ENCODE assay signal across 8 mouse cellular contexts in the genomic region with DNA sequence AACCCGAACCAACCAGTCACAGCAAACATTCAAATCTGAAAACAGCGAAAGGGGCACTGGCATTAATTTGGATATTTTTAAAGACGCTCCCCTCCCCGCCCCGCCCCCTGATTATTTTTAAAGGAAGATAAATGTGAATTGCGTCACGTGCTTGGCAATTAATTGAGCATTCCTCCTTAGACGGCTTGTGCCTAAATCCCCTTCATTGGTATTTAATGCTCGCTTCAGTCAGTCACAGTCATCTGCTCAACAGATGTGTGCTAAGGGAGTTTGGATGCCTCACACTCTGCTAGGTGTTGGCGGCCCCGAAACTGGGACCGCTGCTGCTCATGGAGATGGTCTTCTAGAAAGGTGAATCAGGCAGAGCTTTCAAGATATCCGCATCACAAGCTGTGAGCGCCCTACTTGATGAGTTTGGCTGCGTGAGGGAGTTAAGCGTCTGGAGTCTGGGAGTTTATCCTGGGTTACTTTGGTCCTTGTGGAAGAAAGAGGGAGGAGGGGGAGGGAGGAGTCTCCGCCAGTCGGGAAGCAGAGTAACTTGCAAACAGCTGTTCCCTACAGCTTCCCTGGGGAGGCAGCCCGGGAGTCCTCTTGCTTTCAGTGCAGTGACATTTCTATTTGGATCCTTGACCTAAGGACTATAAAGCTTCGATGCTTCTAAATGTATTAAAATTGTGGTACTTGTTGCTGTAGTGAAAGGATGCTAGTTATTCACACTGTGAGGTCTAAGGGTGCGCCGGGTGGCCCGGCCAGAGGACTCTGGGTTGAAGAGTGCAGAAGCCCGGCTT. TPM values are rescaled to one million over a fixed set of nuclear protein-coding genes. Genes with fewer than 3 reads are reported as not detected.
A peak's percentile ranks its signal among the peaks of the same experiment; 100 is the strongest.
DNase-seq lines count a peak whose midpoint lies in the region; ATAC-seq and TF ChIP-seq lines count a peak whose summit lies in the region.

No protein-coding gene starts in this region.

- H3K27me3 ChIP-seq in midbrain, embryonic 11.5 days (ENCODE audit: control insufficient read depth, insufficient read depth, low read length), result peaks cover 4% of the 10 kb centered on the region
- 0 out of 2 replicates have a peak, but pooled peaks cover 3% of the 10 kb centered on the region for H3K27me3 ChIP-seq in midbrain, postnatal 0 days (ENCODE audit: insufficient read depth, low read length)
- H3K27me3 ChIP-seq in forebrain, embryonic 16.5 days (replicated peaks; ENCODE audit: control insufficient read depth, insufficient read depth, low read length), result 0 out of 2 replicates have a peak, but pooled peaks cover 4% of the 10 kb centered on the region
- H3K27me3 ChIP-seq in intestine, embryonic 15.5 days (replicated peaks), result no peaks in the 10 kb centered on the region
- peaks cover 26% of the 10 kb centered on the region for H3K27me3 ChIP-seq in midbrain, embryonic 13.5 days

- intact Hi-C loops in left cerebral cortex, postnatal 4 days (cut with DNase I), result loop anchor here (5.0 kb wide), 1 partner anchor 50 kb away; no protein-coding TSS in a partner anchor

- no peaks in the 10 kb centered on the region for H3K36me3 ChIP-seq in midbrain, embryonic 11.5 days (ENCODE audit: control insufficient read depth, insufficient read depth, low read length)
- no peaks in the 10 kb centered on the region for H3K36me3 ChIP-seq in midbrain, postnatal 0 days (ENCODE audit: insufficient read depth, low read length)
- no peaks in the 10 kb centered on the region for H3K36me3 ChIP-seq in forebrain, embryonic 16.5 days (ENCODE audit: control insufficient read depth, insufficient read depth)
- no peaks in the 10 kb centered on the region for H3K36me3 ChIP-seq in intestine, embryonic 15.5 days
- H3K36me3 ChIP-seq in midbrain, embryonic 13.5 days, result no peaks in the 10 kb centered on the region

- 7% methylated on average over 24 of the region's 24 CpGs for WGBS in midbrain, embryonic 11.5 days
- WGBS in midbrain, postnatal 0 days, result 13% methylated on average over 24 of the region's 24 CpGs
- 9% methylated on average over 24 of the region's 24 CpGs for WGBS in forebrain, embryonic 16.5 days
- WGBS in intestine, embryonic 15.5 days, result 9% methylated on average over 24 of the region's 24 CpGs
- 6% methylated on average over 24 of the region's 24 CpGs for WGBS in midbrain, embryonic 13.5 days

- H3K9ac ChIP-seq in midbrain, embryonic 11.5 days (ENCODE audit: low read length), result no peak overlapping the region
- H3K9ac ChIP-seq in midbrain, postnatal 0 days (replicated peaks; ENCODE audit: low read length, poor library complexity, severe bottlenecking), result no peak overlapping the region
- no peak overlapping the region for H3K9ac ChIP-seq in forebrain, embryonic 16.5 days (replicated peaks; ENCODE audit: low read depth, low read length)
- no peak overlapping the region for H3K9ac ChIP-seq in intestine, embryonic 15.5 days
- H3K9ac ChIP-seq in midbrain, embryonic 13.5 days (replicated peaks), result no peak overlapping the region

- peak overlapping the region; percentile 27; the same call in 1 of the 2 replicates for H3K4me2 ChIP-seq in midbrain, embryonic 11.5 days
- no peak overlapping the region for H3K4me2 ChIP-seq in midbrain, postnatal 0 days (ENCODE audit: low read depth, low read length, poor library complexity, severe bottlenecking)
- H3K4me2 ChIP-seq in forebrain, embryonic 16.5 days (ENCODE audit: low read length), result peak overlapping the region; percentile 20; the same call in 1 of the 2 replicates
- H3K4me2 ChIP-seq in intestine, embryonic 15.5 days (replicated peaks), result peak overlapping the region; percentile 52
- peak overlapping the region; percentile 17 for H3K4me2 ChIP-seq in midbrain, embryonic 13.5 days (replicated peaks)

- TF ChIP-seq CTCF in midbrain, postnatal 0 days (IDR thresholded peaks at IDR 0.05), result no peak

- peaks cover 7% of the 10 kb centered on the region for H3K4me1 ChIP-seq in midbrain, embryonic 11.5 days (ENCODE audit: control insufficient read depth, insufficient read depth, low read length)
- peaks cover 8% of the 10 kb centered on the region; the same call in 1 of the 2 replicates for H3K4me1 ChIP-seq in midbrain, postnatal 0 days (ENCODE audit: insufficient read depth, low read length)
- H3K4me1 ChIP-seq in forebrain, embryonic 16.5 days (replicated peaks; ENCODE audit: control insufficient read depth, insufficient read depth, low read length), result peaks cover 23% of the 10 kb centered on the region
- H3K4me1 ChIP-seq in intestine, embryonic 15.5 days (replicated peaks), result peaks cover 19% of the 10 kb centered on the region
- H3K4me1 ChIP-seq in midbrain, embryonic 13.5 days (replicated peaks), result peaks cover 15% of the 10 kb centered on the region

- no peak for ATAC-seq in midbrain, embryonic 11.5 days (ENCODE audit: low FRiP score)
- no peak for ATAC-seq in midbrain, postnatal 0 days (ENCODE audit: low FRiP score)
- no peak for ATAC-seq in forebrain, embryonic 16.5 days
- ATAC-seq in intestine, embryonic 15.5 days, result peak; percentile 23; the same call in 1 of the 2 replicates
- no peak for ATAC-seq in midbrain, embryonic 13.5 days

- H3K4me3 ChIP-seq in midbrain, embryonic 11.5 days (ENCODE audit: low read depth, low read length), result no peak overlapping the region
- no peak overlapping the region for H3K4me3 ChIP-seq in midbrain, postnatal 0 days (ENCODE audit: low read depth, low read length)
- H3K4me3 ChIP-seq in forebrain, embryonic 16.5 days (replicated peaks; ENCODE audit: low read length), result no peak overlapping the region
- peak overlapping the region; percentile 19; the same call in 1 of the 2 replicates for H3K4me3 ChIP-seq in intestine, embryonic 15.5 days (replicated peaks)
- H3K4me3 ChIP-seq in midbrain, embryonic 13.5 days (replicated peaks), result no peak overlapping the region

- no peak overlapping the region for H3K27ac ChIP-seq in midbrain, embryonic 11.5 days (ENCODE audit: low read depth, low read length)
- no peak overlapping the region for H3K27ac ChIP-seq in midbrain, postnatal 0 days (ENCODE audit: low read depth, low read length)
- H3K27ac ChIP-seq in forebrain, embryonic 16.5 days (ENCODE audit: low read length), result no peak overlapping the region
- peak overlapping the region; percentile 57; the same call in 1 of the 2 replicates for H3K27ac ChIP-seq in intestine, embryonic 15.5 days
- H3K27ac ChIP-seq in midbrain, embryonic 13.5 days, result no peak overlapping the region

- H3K9me3 ChIP-seq in midbrain, embryonic 11.5 days (ENCODE audit: control insufficient read depth, low read length), result no peaks in the 10 kb centered on the region
- no peaks in the 10 kb centered on the region for H3K9me3 ChIP-seq in midbrain, postnatal 0 days (ENCODE audit: low read length)
- no peaks in the 10 kb centered on the region for H3K9me3 ChIP-seq in forebrain, embryonic 16.5 days (ENCODE audit: control insufficient read depth, low read length)
- H3K9me3 ChIP-seq in intestine, embryonic 15.5 days, result no peaks in the 10 kb centered on the region
- H3K9me3 ChIP-seq in midbrain, embryonic 13.5 days, result no peaks in the 10 kb centered on the region

- DNase-seq in midbrain, embryonic 11.5 days (ENCODE audit: low spot score, missing footprints), result peak; percentile 94
- no peak for DNase-seq in midbrain, postnatal 0 days (ENCODE audit: low spot score)
- DNase-seq in left cerebral cortex, postnatal 4 days, result no peak
- no peak for DNase-seq in yolk sac, embryonic 10.5 days (ENCODE audit: low spot score)
- no peak for DNase-seq in testis, postnatal 10 days (ENCODE audit: low spot score)

RNA-seq across cellular contexts. Expression of gene Slc48a1, which starts 3.8 kb away (rescaled TPM):
- polyA plus RNA-seq in midbrain, embryonic 11.5 days (2014; fragmentation: Nextera tagmentation; extraction: Ambion mirVana), result 32.6 and 33.6 TPM in 2 replicates
- total RNA-seq in midbrain, postnatal 0 days (2014; rRNA removed), result 61.5 and 78.8 TPM in 2 replicates
- polyA plus RNA-seq in midbrain, postnatal 0 days (2015; fragmentation: Nextera tagmentation; extraction: Ambion mirVana), result 152 and 173 TPM in 2 replicates
- polyA plus RNA-seq in forebrain, embryonic 16.5 days (2015; fragmentation: Nextera tagmentation; extraction: Ambion mirVana), result 72.9 and 78.2 TPM in 2 replicates
- 23.9 and 25.1 TPM in 2 replicates for polyA plus RNA-seq in intestine, embryonic 15.5 days (2015; fragmentation: Nextera tagmentation; extraction: Ambion mirVana)
- polyA plus RNA-seq in midbrain, embryonic 13.5 days (2015; fragmentation: Nextera tagmentation; extraction: Ambion mirVana), result 48.0 and 59.8 TPM in 2 replicates
- total RNA-seq in left cerebral cortex, postnatal 4 days (2021), result 10 to 100 TPM; 81.8 to 84.6 TPM

RNA-seq across cellular contexts. Expression of gene Rapgef3, which starts 14.4 kb away (rescaled TPM):
- 3.0 and 3.2 TPM in 2 replicates for polyA plus RNA-seq in midbrain, embryonic 11.5 days (2014; fragmentation: Nextera tagmentation; extraction: Ambion mirVana)
- total RNA-seq in midbrain, postnatal 0 days (2014; rRNA removed), result 34.9 and 39.7 TPM in 2 replicates
- polyA plus RNA-seq in midbrain, postnatal 0 days (2015; fragmentation: Nextera tagmentation; extraction: Ambion mirVana), result 15.8 and 16.5 TPM in 2 replicates
- 8.9 and 13.3 TPM in 2 replicates for polyA plus RNA-seq in forebrain, embryonic 16.5 days (2015; fragmentation: Nextera tagmentation; extraction: Ambion mirVana)
- polyA plus RNA-seq in intestine, embryonic 15.5 days (2015; fragmentation: Nextera tagmentation; extraction: Ambion mirVana), result 6.9 and 7.8 TPM in 2 replicates
- 7.2 and 9.0 TPM in 2 replicates for polyA plus RNA-seq in midbrain, embryonic 13.5 days (2015; fragmentation: Nextera tagmentation; extraction: Ambion mirVana)
- 10 to 100 TPM; 21.2 to 24.2 TPM for total RNA-seq in left cerebral cortex, postnatal 4 days (2021)

RNA-seq across cellular contexts. Expression of gene Endou, which starts 51.0 kb away (rescaled TPM):
- 0.18 and 0.32 TPM in 2 replicates for polyA plus RNA-seq in midbrain, embryonic 11.5 days (2014; fragmentation: Nextera tagmentation; extraction: Ambion mirVana)
- 0.33 and 0.66 TPM in 2 replicates for total RNA-seq in midbrain, postnatal 0 days (2014; rRNA removed)
- polyA plus RNA-seq in midbrain, postnatal 0 days (2015; fragmentation: Nextera tagmentation; extraction: Ambion mirVana), result 0.20 TPM in 2 replicates
- polyA plus RNA-seq in forebrain, embryonic 16.5 days (2015; fragmentation: Nextera tagmentation; extraction: Ambion mirVana), result 0.18 and 0.42 TPM in 2 replicates
- 0.09 and 0.21 TPM in 2 replicates for polyA plus RNA-seq in intestine, embryonic 15.5 days (2015; fragmentation: Nextera tagmentation; extraction: Ambion mirVana)
- polyA plus RNA-seq in midbrain, embryonic 13.5 days (2015; fragmentation: Nextera tagmentation; extraction: Ambion mirVana), result 0.17 and 0.31 TPM in 2 replicates
- under 1 TPM; 0.16 to 0.18 TPM for total RNA-seq in left cerebral cortex, postnatal 4 days (2021)
